Mouse (Mus musculus) gastrocnemius, postnatal 25 days (tissue): ENCODE results near the gene Dlg4. TPM values are rescaled to one million over a fixed set of nuclear protein-coding genes. Genes with fewer than 3 reads are reported as not detected.
"Not testable (repeated sequence)": the region's sequence is repeated elsewhere in the genome, so short reads cannot be mapped to it uniquely, and the experiment has no call there.

Experiments
- DNase-seq: peaks from one replicate; pipeline ENCODE4 v3.0.0; 2022
- total RNA-seq, 2 experiments: library from RNA; stranded (reverse); gene quantifications; 1 replicate in 1 of 2; 2 replicates in 1 of 2; pipeline ENCODE4 v1.2.3; 2021

Gene Dlg4
- total RNA-seq, 2 experiments from 2014 or later, result 5.6 to 6.9 TPM

DNA sequence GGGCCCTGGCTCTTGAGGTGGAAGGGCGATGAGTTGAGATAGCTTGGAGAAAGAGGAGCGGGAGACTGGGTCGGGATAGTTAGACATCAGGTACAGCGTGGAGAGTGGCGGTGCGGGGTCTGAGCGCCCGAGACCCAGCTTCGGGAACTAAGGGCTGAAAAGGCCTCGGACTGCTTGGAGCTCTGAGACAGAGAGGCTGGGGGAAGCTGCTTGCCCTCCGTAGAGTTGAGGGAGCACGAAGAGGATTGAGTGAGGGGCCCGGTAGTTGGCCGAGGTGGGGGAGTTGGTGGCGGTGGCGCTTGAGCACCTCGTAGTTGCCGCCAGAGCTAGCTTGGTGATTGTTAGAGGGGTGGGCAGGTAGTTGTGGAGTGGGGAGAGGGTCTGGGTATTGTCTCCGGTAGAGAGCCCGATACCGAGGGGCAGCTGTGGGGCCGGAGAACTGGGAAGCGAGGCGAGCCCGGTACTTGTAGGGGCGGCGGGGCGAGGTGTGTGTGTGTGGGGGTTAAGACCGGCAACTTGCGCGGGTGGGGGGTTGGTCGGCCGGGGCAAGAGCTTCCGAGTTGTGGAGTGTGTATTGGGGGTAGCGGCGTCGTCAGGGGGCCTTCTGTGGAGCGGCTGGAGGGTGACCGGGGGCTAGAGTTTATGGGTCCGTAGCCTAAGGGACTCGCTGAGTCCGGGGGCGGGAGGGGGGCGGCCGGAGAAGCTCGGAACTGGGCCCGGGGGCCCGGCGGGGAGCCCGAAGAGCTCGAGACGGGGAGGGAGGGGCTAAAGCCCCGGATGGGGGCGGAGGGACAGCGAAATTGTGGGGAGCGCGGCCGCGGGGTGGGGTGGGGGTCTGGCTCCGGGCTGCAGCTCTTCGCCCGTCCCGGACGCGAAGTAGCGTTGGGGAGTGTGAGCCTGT, 20.3 kb upstream of the Dlg4 start:
- peak; percentile 78 for DNase-seq

DNA sequence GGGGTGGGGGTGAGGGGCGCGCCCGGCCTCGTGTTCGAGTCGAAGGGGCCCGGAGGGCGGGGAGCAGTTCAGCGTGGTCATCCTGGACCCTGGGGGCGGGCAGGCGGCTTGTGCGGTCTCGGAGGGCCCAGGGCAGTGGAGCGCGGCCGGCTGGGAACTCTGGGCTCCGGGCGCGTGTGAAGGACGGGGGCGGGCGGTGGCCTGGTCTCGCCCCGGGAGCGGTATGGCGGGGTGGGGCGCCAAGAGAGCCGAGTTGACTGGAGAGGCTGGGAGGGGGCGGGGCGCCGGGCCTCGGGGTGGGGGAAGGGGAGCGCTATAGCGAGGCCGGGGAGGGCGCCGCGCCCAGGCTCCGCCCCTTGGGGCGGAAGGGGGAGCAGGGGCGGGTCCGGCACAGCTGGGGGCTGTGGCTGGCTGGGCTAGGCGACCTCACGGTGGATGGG, 19.7 kb upstream of the Dlg4 start:
- peak; percentile 94 for DNase-seq

DNA sequence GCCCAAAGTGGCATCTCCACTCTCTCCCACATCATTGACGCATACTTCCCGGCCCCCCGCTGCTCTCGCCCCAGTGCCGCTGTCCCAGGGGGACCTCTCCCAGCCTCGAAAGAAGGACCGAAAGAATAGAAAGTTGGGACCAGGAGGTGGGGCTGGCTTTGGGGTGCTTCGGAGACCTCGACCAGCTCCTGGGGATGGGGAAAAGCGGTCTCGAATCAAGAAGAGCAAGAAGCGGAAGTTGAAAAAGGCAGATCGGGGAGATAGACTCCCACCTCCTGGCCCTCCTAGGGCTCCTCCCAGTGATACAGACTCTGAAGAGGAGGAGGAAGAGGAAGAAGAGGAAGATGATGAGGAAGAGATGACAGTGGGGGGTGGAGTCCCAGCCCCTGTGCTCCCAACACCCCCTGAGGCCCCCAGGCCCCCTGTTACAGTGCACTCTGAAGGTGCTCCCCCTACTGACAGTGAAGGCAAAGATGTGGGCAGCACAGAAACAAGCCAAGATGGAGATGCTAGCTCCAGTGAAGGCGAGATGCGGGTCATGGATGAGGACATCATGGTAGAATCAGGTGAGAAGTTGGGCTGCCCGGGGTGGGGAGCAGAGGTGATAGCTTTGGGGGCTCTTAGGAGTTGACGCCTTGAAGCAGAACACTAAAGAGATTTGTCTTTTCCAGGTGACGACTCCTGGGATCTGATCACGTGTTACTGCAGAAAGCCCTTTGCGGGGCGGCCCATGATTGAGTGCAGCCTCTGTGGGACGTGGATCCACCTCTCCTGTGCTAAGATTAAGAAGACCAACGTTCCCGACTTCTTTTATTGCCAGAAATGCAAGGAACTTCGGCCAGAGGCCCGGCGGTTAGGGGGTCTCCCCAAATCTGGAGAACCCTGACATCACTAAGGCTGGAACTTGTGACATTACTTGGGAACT, 17.9 kb upstream of the Dlg4 start:
- DNase-seq, result no peak

DNA sequence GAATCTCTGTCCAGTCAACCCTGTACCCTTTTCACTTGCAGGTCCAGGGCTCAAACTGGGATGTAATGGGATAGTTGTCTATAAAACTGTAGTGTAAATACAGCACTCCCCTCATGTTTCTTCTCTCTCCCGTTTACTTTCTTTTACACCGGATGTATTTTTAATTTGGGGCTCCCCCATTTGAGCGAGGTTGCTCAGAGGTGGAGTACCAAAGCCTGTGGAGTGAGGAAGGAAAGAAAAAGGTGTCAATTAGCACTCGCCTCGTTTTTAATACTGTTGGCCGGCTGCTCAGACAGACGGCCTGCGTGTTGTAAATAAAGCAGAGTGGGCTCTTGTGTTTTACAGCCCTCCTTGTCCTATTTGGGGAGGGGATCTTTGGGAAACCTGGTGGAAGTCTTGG, 17.1 kb upstream of the Dlg4 start:
- no peak for DNase-seq

DNA sequence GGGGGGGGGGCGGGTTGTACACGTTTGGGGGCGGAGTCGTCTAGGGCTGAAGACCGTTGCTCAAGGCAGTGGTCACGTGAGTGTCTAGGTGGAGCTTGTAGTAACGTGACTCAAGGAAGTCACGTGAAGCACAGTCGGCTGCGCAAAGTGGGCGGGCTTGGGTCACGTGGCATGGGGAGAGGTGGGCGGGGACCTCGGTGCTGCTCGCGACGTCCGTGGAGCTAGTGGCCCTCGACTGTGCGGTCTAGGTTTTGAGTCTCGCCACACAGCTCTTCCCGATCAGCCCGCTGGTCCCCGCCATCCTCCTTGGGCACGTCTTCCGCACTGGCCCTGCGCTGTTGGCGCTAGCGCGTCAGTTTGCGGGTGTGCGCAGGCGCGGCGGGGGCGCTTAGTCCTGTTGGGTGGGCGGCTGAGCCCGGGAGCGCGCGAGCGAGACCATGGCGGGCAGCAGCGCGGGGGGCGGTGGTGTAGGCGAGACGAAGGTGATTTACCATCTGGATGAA, 16.3 kb upstream of the Dlg4 start, which contains the start of gene Dvl2:
Dvl2 (plus strand) TSS at position 200 of the 503 bp plus-strand sequence.
- peak; percentile 90 for DNase-seq

DNA sequence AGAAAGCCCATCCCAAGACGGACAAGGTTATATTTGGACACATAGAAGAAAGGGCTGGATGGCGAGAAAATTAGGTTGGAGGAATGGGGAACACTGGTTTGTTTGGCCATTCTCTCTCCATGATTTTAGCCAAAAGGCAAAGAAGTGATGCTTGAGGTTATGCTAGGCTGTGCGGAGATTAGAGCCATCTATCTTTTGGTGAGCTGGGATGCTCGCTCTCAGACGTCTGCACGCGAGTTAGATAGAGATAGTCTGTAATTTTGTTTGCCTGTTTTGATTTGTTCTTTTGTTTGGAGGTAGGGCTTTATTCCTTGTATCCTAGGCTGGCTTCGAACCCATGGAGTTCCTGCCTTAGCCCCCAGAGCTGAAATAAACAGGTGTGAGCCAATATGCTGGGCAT, 15.6 kb upstream of the Dlg4 start:
- DNase-seq, result no peak

DNA sequence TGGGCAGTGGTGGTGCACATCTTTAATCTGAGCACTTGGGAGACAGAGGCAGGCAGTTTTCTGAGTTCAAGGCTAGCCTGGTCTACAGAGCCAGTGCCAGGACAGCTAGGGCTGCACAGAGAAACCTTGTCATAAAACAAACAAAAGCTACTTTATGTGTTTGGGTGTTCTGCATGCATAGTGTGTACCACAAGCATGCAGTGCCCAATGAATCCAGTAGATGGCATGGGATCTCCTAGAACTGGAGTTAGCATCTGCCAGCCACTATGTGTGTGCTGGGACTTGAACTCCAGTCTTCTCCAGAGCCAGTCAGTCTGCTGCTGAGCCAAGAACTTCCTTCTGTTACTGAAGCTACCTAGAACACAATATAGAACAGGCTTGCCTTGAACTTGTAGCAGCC, 14.9 kb upstream of the Dlg4 start:
- no peak for DNase-seq

DNA sequence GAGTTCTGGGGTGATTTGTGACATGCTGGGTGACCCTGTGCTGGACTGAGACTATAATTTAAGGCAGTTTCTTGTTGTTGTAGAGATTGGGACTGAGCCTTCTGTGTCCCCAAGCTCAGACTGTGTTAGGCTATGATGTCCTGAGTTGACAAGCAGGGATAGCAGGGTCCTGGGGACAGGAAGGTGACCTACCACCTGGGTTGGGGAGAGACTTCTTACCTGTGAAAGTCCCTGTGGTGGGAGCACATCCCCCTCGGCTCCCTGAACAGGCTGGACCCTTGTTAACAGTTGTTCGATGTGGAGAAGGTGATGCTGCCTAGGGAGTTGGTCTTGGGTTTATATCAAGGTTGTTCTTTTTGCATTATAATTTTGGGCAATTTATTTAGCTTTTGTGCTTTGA, 14.3 kb upstream of the Dlg4 start:
- DNase-seq, result no peak

DNA sequence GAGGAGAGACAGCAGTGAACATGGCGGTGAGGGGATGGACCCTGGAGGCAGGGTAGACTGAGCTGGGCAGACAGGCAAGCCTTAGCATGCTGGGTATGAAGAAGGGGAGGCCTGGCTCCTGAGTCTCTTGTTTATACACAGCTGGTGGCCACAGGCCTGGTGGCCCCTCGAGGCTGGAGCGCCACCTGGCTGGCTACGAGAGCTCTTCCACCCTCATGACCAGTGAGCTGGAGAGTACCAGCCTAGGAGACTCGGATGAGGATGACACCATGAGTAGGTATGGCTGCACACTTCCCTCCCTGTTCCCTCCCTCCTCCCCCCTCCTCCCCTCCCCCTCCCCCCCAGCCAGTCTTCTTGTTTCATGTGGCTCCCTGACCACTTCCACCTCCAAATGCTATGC, 11.2 kb upstream of the Dlg4 start:
- DNase-seq, result no peak

DNA sequence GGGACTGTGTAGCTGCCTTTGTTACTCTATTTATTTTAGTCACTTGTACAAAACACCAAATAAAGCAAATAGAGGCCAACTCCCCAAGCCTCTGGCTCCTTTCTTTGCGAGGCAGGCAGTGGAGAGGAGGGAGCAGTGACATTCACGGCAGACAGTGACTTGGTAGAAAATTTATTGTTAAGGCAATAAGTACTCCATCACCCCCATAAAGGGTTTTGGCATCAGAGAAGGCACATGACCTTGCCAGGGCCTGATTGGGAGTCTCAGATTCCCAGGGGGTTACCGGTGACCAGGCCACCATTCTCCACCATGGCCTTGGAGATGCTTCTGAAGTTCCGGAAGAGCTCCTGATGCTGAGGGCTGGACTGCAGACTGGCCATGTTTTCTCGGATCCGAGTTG, 6.7 kb upstream of the Dlg4 start:
- DNase-seq, result no peak

DNA sequence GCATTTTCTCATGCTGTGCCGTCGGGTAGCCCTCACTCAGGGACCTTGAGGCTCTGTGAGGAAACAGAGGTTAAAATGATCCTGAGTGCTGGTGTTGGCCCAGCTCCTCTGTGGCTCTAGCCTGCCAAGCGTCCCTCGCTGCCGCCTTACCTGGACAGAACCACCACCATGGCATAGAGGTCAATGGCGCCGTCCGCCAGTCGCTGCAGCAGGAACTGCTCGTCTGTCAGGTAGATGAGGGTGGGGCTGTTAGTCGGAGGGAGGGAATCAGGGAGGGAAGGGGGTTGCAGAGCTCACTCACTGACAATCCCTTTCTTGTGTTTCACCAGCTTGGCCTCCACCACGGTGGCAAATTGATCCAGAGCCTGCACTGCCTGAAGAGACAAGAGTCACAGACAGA, 6.2 kb upstream of the Dlg4 start:
- no peak for DNase-seq

DNA sequence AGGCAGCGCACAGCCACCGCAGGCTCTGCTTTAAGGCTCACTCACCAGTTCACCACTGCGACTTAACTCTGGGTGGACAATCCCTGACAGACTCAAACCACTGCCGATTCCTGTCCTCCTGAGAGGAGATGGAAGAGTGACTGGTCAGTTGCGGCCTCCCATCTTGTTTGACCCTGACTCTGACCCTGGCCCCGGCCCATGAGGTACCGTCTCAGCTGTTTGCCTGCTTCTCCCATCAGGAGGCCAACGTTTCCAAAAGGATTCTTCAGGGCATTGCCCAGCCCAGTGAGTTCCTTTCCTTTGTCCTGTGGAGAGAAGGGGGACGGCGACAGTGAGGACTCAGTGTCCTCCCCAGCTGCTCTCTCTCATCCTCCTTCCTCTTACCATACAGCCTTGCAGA, 5.8 kb upstream of the Dlg4 start:
- no peak for DNase-seq

DNA sequence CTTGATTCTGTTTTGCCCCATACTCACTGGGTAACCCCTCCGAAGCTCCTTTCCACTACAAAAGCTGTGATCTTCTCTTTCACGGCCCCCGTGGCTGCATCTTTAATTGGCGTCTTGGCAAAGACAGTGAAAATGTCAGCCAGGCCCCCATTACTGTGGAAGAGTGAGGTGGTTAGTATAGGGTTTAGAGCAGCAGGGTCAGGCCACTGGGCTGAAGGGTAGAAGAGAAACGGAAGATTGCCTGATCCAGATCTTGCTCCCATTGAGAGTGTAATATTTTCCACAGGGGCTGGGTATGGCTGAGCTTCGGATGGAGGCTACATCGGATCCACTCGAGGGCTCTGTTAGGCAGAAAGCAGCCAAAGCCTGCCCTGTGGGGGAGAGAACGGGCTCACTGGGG, 3.8 kb upstream of the Dlg4 start:
- no peak for DNase-seq

DNA sequence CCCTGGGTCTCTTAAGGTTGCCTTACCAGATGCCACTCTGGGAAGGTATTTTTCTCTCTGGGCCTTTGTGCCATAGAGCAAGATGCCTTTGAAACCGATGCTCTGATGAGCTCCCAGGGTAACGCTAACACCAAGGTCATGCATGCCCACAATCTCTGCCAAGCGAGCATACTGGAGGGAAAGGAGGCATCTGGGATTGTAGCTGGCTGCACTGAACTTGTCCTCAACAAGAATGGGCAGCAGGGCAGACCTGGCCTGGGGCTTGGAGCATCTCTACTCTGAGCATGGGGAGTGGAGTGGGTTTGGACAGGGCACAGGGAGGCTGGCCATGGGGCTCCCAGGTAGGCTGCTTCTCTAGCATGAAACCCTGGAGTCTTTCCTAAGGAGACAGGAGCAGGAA, 3.3 kb upstream of the Dlg4 start:
- DNase-seq, result no peak

DNA sequence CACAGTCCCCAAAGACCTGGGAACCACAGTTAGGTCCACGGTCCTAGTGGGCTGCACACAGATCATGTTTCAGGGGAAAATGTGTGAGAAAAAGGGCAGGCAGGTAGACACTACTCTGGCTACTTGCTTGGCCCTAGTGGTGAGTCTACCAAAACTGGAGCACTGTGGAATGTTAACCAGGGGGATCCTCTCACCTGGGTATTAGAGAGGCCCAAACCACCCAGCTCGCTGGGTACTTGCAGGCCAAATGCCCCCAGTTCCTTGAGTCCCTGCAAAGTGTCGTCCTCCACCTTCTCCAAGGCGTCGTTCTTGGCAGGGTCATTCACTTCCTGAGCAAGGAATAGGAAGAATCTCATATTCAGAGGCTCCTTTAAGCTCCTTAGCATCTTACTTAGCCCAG, 2.7 kb upstream of the Dlg4 start:
- DNase-seq, result no peak

DNA sequence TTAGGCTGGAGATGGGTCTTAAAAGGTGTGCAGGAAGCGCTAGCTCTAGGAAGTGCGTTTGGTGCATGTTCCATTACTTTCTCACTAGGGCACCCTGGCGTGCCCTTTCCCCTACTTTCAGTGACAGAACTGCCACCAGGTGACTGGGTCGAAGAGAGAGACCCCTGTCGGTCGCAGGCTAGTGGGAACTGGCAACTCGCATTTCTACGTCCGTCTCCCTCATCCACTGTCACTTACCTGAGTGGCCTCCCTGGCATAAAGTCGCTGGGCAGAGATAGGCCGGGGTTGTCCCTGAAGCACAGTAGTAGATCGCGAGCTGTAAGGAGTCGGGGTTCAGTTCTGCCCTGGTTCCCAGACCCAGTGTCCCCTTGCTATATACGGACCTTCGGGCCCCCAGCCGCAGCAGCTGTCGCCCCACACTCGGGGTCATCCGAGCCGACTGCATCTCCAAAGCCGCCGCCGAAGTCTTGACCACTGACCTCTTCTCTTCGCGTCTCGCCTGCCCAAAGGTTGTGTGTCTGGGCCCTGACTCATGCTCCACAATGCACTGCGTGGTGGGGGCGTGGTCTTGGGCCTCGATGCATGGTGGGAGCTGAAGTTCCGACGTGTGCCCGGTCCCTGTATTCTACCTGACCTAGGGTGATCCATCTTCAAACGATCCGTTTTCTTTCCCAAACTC, 1.7 kb upstream of the Dlg4 start, which contains the start of gene Acadvl:
Acadvl (minus strand) TSS at position 532 of the 679 bp plus-strand sequence.
- DNase-seq, result peak; percentile 86

DNA sequence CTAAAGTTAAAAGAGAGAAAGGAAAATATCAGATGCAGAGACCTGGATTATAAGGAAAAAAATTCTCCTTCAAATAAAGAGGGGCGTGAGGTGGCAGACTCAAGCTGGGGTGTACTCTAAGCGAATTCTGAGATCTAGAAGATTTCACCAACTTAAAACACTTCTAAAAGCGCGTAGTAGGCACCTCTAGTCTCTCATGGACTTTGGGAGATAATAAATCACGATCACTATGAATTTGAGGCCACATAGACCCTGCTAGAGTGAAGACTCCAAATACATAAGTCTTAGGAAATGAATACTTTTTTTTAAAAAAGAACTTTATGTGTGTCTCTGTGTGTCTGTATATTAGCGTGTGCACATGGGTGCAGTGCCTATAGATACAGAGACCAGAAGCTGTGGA, 1.1 kb upstream of the Dlg4 start:
- no peak for DNase-seq

DNA sequence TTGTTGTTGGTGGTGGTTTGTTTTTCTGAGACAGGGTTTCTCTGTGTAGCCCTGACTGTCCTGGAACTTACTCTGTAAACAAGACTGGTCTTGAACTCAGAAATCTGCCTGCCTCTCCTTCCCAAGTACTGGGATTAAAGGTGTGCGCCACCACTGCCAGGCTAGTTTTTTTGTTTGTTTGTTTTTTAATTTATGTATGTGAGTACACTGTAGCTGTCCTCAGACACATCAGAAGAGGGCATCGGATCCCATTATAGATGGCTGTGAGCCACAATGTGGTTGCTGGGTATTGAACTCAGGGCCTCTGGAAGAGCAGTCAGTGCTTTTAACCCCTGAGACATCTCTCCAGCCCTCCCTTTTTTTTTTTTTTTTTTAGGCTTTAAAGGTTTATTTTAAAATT, 565 bp upstream of the Dlg4 start:
- DNase-seq, result not testable (repeated sequence)

DNA sequence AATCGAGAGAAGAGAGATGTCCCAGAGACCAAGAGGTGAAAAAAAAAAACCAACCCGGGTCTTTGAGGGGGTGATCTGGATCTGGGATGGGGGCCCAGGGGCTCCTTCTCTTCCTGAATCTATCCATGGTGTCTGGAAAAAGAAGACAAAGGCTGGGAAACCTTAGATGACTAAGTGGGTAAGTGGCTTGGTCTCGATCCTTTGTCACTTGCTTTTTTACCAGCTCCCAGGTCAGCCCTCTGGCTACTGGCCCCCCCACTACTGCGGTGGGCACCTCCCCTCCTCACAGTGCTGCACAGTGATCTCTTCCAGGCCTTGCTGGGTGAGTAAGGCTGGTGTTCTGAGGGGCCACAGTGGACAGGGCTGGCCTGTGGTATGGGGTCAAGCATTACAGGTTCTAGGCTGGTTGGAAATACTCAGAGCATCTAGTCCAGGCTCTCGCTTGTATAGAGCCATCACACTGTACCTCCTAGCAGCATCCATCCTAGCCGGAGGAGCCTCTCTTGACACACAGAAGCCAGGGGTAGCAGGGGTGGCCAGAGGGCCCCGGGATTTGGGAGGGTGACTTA, 541 bp downstream of the Dlg4 start:
- no peak for DNase-seq

DNA sequence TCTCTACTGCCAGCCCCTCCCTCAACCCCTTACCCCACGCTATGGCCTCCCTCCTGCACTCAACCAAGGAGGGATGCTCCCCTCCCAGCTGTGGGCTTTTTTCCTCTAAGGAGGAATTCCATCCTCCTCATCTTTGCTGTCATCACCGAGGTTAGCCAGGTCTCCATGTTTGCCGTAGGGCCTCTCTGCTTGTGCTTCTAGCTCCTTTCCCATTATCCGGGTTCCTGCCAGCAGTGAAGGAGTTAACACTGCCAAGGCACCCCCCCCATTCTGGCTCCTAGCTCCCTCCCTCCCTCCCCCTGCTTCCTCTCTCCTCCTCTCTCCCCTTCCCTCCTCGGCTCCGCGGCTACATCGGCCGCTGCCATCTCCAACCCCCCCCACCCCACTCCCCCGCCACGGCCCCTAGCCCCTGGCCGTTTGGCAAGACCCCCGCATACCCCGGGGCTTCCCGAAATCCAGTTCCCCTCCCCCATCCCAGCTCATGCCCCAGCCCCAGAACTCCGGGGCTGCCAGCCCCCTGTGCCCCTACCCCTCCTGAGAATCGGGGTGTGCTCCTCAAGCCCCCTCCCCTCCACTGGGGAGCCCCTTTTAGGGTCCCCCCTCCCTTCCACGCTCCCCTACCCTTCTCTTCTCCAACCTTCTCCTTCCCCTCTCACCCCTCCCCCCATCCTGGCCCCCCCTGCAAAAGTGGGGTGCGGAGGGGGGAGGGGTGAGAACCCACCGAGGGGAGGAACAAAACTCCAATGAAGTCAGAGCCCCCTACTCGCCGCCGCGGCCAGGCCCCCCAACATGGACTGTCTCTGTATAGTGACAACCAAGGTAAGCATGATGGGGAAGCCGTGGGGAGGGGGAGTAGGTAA, 1.6 kb downstream of the Dlg4 start:
- DNase-seq, result peak; percentile 40

DNA sequence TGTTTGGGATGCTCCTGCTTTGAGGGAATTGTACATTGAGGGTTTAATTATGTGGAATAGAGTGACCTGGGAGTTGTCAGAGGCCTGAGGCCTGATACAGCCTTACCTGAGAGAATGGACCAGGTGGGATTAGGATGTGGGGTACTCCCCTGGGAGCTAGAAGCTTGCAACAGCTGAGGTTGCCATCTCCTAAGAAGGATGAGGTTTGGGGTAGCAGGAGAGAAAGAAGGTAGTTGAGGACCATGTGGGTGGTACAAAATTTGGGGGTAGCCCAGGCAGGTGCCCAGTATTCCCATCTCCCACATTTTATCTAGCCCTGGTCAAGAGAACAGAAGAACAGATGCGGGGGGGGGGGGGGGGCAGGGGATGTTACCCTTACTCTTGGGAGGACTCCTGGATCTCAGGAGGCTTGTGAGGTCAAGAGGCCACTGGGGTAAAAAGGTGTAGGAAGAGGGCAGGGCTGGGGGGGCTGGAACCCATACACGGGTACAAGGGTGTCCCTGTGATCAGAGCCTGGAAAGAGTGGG, 2.8 kb downstream of the Dlg4 start:
- no peak for DNase-seq
